ENCODE assay signal across 8 mouse cellular contexts in the genomic region with DNA sequence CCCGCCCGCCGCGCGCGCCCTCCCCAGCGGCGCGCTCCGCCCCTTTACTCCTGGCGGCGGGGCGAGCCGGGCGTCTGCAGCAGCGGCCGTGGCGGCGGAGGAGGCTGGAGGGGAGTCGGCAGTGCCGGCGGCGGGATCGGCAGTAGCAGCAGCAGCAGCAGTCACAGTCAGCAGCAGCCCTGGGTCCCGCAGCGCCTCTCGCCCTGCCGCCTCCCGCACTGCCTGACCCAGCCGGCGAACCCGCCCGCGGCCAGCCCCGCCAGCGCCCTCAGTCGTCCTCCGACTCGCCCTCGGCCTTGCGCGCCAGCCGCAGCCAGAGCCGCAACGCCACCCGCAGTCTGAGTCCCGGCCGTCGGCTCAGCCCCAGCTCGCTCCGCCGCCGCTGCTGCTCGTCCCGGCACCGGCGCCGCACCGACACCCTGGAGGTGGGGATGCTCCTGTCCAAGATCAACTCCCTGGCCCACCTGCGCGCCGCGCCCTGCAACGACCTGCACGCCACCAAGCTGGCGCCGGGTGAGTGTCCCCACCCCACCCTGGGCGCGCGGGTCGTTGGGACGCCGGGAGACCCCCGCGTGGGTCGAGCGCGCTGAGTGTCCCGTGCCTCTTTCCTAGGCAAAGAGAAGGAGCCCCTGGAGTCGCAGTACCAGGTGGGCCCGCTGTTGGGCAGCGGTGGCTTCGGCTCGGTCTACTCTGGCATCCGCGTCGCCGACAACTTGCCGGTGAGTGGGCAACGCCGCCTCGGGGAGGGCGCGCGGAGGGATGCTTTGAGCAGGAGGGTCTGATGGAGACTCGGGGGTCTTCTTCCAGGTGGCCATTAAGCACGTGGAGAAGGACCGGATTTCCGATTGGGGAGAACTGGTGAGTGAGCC. TPM values are rescaled to one million over a fixed set of nuclear protein-coding genes. Genes with fewer than 3 reads are reported as not detected.
DNase-seq lines count a peak whose midpoint lies in the region; ATAC-seq and TF ChIP-seq lines count a peak whose summit lies in the region.

TSS of gene Pim1 (plus strand) at position 41 of the 869 bp plus-strand sequence.

- H3K4me3 ChIP-seq in CH12.LX (replicated peaks in 1 of 3; ENCODE audit: low read depth in 2 of 3, low read length in 2 of 3, poor library complexity in 1 of 3), result peak within 1 kb of the TSS; percentile 74 to 93 (median 85)
- peak within 1 kb of the TSS; percentile 98 for H3K4me3 ChIP-seq in embryonic facial prominence, embryonic 11.5 days (ENCODE audit: low read depth, low read length)
- H3K4me3 ChIP-seq in heart, embryonic 12.5 days, result peak within 1 kb of the TSS; percentile 85
- H3K4me3 ChIP-seq in midbrain, embryonic 10.5 days, result peak within 1 kb of the TSS; percentile 80
- peak within 1 kb of the TSS; percentile 97 for H3K4me3 ChIP-seq in stomach, postnatal 0 days (ENCODE audit: low read depth, low read length)

- in situ Hi-C loops in CH12.LX (cut with MboI; ENCODE audit: low pct_ligation_motif_present, low pct_unique_long_range_greater_than_20kb, low sequenced_read_pairs), result loop anchor here (5.0 kb wide), 1 partner anchor 94 kb away; no protein-coding TSS in a partner anchor

- TF ChIP-seq CTCF in CH12.LX (conservative IDR thresholded peaks at IDR 0.05 in 1 of 2, IDR thresholded peaks at IDR 0.05 in 1 of 2; ENCODE audit: low read depth in 2 of 2, low read length in 2 of 2), result no peak
- TF ChIP-seq CTCF in stomach, postnatal 0 days (IDR thresholded peaks at IDR 0.05; ENCODE audit: low read depth), result peak; percentile 35

- no peak for DNase-seq in cerebellum, adult 11-12 months
- DNase-seq in CH12.LX (ENCODE audit: extremely low read depth), result no peak
- peak; percentile 64 for DNase-seq in embryonic facial prominence, embryonic 11.5 days (ENCODE audit: low spot score)
- DNase-seq in left cerebral cortex, postnatal 25 days (ENCODE audit: low spot score in 2 of 2), result peak; percentile 28 to 46
- DNase-seq in midbrain, embryonic 10.5 days (ENCODE audit: low spot score), result no peak
- peak; percentile 65 for DNase-seq in stomach, postnatal 0 days (ENCODE audit: low spot score)

- TF ChIP-seq RAD21 in CH12.LX (IDR thresholded peaks at IDR 0.05; ENCODE audit: low read depth, low read length), result no peak

- dilution Hi-C loops in CH12.LX (cut with MboI; ENCODE audit: extremely low pct_ligation_motif_present, extremely low pct_unique_long_range_greater_than_20kb, low sequenced_read_pairs), result no loop called here

- no peaks in the 10 kb centered on the region for H3K27me3 ChIP-seq in CH12.LX (replicated peaks)
- no peaks in the 10 kb centered on the region for H3K27me3 ChIP-seq in embryonic facial prominence, embryonic 11.5 days (ENCODE audit: control insufficient read depth, insufficient read depth, low read length)
- H3K27me3 ChIP-seq in heart, embryonic 12.5 days (replicated peaks), result no peaks in the 10 kb centered on the region
- H3K27me3 ChIP-seq in midbrain, embryonic 10.5 days (ENCODE audit: low read depth, poor library complexity, severe bottlenecking), result no peaks in the 10 kb centered on the region
- no peaks in the 10 kb centered on the region for H3K27me3 ChIP-seq in stomach, postnatal 0 days (ENCODE audit: control insufficient read depth, insufficient read depth, low read length)

- peaks cover 44% of the 10 kb centered on the region for H3K79me2 ChIP-seq in CH12.LX (replicated peaks; ENCODE audit: control insufficient read depth, extremely low read depth, insufficient read depth, poor library complexity, severe bottlenecking)

- no peaks in the 10 kb centered on the region for H3K9me3 ChIP-seq in CH12.LX (replicated peaks; ENCODE audit: low read length)
- H3K9me3 ChIP-seq in embryonic facial prominence, embryonic 11.5 days (replicated peaks; ENCODE audit: control insufficient read depth, low read length), result no peaks in the 10 kb centered on the region
- no peaks in the 10 kb centered on the region for H3K9me3 ChIP-seq in heart, embryonic 12.5 days (replicated peaks)
- H3K9me3 ChIP-seq in midbrain, embryonic 10.5 days (replicated peaks), result no peaks in the 10 kb centered on the region
- no peaks in the 10 kb centered on the region for H3K9me3 ChIP-seq in stomach, postnatal 0 days (ENCODE audit: control insufficient read depth, low read length)

- peak; percentile 83 for TF ChIP-seq POLR2A in CH12.LX (IDR thresholded peaks at IDR 0.05; ENCODE audit: low read depth, low read length)

- under 1% methylated on average over 93 of the region's 99 CpGs for WGBS in embryonic facial prominence, embryonic 11.5 days
- WGBS in heart, embryonic 12.5 days, result under 1% methylated on average over 75 of the region's 99 CpGs
- WGBS in midbrain, embryonic 10.5 days, result under 1% methylated on average over 90 of the region's 99 CpGs
- under 1% methylated on average over 69 of the region's 99 CpGs for WGBS in stomach, postnatal 0 days

- H3K36me3 ChIP-seq in CH12.LX (replicated peaks in 1 of 2; ENCODE audit: control insufficient read depth in 1 of 2, insufficient read depth in 1 of 2, low read length in 1 of 2), result peaks cover 13 to 37% of the 10 kb centered on the region in 2 experiments
- H3K36me3 ChIP-seq in embryonic facial prominence, embryonic 11.5 days (replicated peaks; ENCODE audit: control insufficient read depth, insufficient read depth, low read depth, low read length), result no peaks in the 10 kb centered on the region; the same call in 1 of the 2 replicates
- H3K36me3 ChIP-seq in heart, embryonic 12.5 days, result peaks cover 22% of the 10 kb centered on the region
- peaks cover 21% of the 10 kb centered on the region for H3K36me3 ChIP-seq in midbrain, embryonic 10.5 days
- peaks cover 7% of the 10 kb centered on the region for H3K36me3 ChIP-seq in stomach, postnatal 0 days (ENCODE audit: control insufficient read depth, insufficient read depth, low read length)

- intact Hi-C loops in left cerebral cortex, postnatal 25 days (cut with DNase I), result loop anchor here (1.0 to 5.0 kb wide), 3 partner anchors 54 to 224 kb away; partner anchors contain the start of gene BC004004

- peak within 1 kb of the TSS; percentile 75 for H3K4me2 ChIP-seq in CH12.LX (ENCODE audit: insufficient read depth, low read depth, poor library complexity, severe bottlenecking)
- H3K4me2 ChIP-seq in embryonic facial prominence, embryonic 11.5 days (ENCODE audit: low read depth, low read length), result peak within 1 kb of the TSS; percentile 80
- H3K4me2 ChIP-seq in heart, embryonic 12.5 days, result peak within 1 kb of the TSS; percentile 95
- H3K4me2 ChIP-seq in stomach, postnatal 0 days (replicated peaks; ENCODE audit: low read depth), result peak within 1 kb of the TSS; percentile 84

- peak within 1 kb of the TSS; percentile 91 for H3K27ac ChIP-seq in CH12.LX (ENCODE audit: insufficient read depth, low read depth)
- peak within 1 kb of the TSS; percentile 93 for H3K27ac ChIP-seq in embryonic facial prominence, embryonic 11.5 days (replicated peaks; ENCODE audit: low read depth, low read length)
- peak within 1 kb of the TSS; percentile 93 for H3K27ac ChIP-seq in heart, embryonic 12.5 days (ENCODE audit: poor library complexity, severe bottlenecking)
- H3K27ac ChIP-seq in midbrain, embryonic 10.5 days (replicated peaks), result peak within 1 kb of the TSS; percentile 98
- H3K27ac ChIP-seq in stomach, postnatal 0 days (replicated peaks), result peak within 1 kb of the TSS; percentile 97

- peak within 1 kb of the TSS; percentile 90 for H3K9ac ChIP-seq in CH12.LX (ENCODE audit: insufficient read depth, low read depth)
- H3K9ac ChIP-seq in embryonic facial prominence, embryonic 11.5 days (replicated peaks; ENCODE audit: low read length), result peak within 1 kb of the TSS; percentile 94
- H3K9ac ChIP-seq in heart, embryonic 12.5 days, result peak within 1 kb of the TSS; percentile 94
- H3K9ac ChIP-seq in stomach, postnatal 0 days (ENCODE audit: low read length), result peak within 1 kb of the TSS; percentile 98

- peak; percentile 54 for ATAC-seq in cerebellum, adult (ENCODE audit: insufficient number of reproducible peaks, low FRiP score, low TSS enrichment)
- ATAC-seq in embryonic facial prominence, embryonic 11.5 days (replicated peaks; ENCODE audit: insufficient number of reproducible peaks, low FRiP score, low TSS enrichment, low read depth), result peak; percentile 81
- ATAC-seq in heart, embryonic 12.5 days (ENCODE audit: insufficient number of reproducible peaks, low FRiP score), result no peak
- ATAC-seq in stomach, postnatal 0 days (ENCODE audit: low FRiP score, low TSS enrichment), result no peak; the same call in none of the 2 replicates

- no peak for TF ChIP-seq EP300 in CH12.LX (IDR thresholded peaks at IDR 0.05; ENCODE audit: low read length)
- TF ChIP-seq EP300 in stomach, postnatal 0 days (optimal IDR thresholded peaks at IDR 0.05), result no peak

- peaks cover 6 to 26% of the 10 kb centered on the region in 2 experiments; a peak in 3 of 4 replicates for H3K4me1 ChIP-seq in CH12.LX (ENCODE audit: control insufficient read depth in 1 of 2, insufficient read depth in 2 of 2)
- H3K4me1 ChIP-seq in embryonic facial prominence, embryonic 11.5 days (ENCODE audit: control insufficient read depth, insufficient read depth, low read length), result no peaks in the 10 kb centered on the region
- peaks cover 24% of the 10 kb centered on the region for H3K4me1 ChIP-seq in heart, embryonic 12.5 days (replicated peaks)
- peaks cover 60% of the 10 kb centered on the region for H3K4me1 ChIP-seq in midbrain, embryonic 10.5 days
- 0 out of 2 replicates have a peak, but pooled peaks cover 3% of the 10 kb centered on the region for H3K4me1 ChIP-seq in stomach, postnatal 0 days (replicated peaks; ENCODE audit: control insufficient read depth, insufficient read depth)

TF ChIP-seq in CH12.LX, 34 proteins besides CTCF, POLR2A, EP300 and RAD21 (continues in another document):
- TF ChIP-seq NELFE (IDR thresholded peaks at IDR 0.05; ENCODE audit: low read depth, low read length) (peak; percentile 95), GABPA (IDR thresholded peaks at IDR 0.05; ENCODE audit: insufficient replicate concordance, low read depth, low read length) (no peak), MEF2A (IDR thresholded peaks at IDR 0.05; ENCODE audit: borderline replicate concordance, low read depth, low read length) (0 out of 2 replicates have a peak, but pooled peaks have one; percentile 29), MXI1 (IDR thresholded peaks at IDR 0.05; ENCODE audit: low read depth, low read length) (peak; percentile 47; the same call in 1 of the 2 replicates), POLR2AphosphoS2 (IDR thresholded peaks at IDR 0.05; ENCODE audit: low read depth, low read length) (peak; percentile 41; the same call in 1 of the 2 replicates), MAZ (IDR thresholded peaks at IDR 0.05; ENCODE audit: low read depth, low read length) (0 out of 2 replicates have a peak, but pooled peaks have one; percentile 20)

RNA-seq across cellular contexts. Expression of gene Pim1, which starts in this region (rescaled TPM):
- 141 and 178 TPM in 2 replicates for total RNA-seq in CH12.LX (2012; rRNA removed)
- 72.7 and 75.8 TPM in 2 replicates for total RNA-seq in CH12.LX (2014; rRNA removed)
- 121 and 133 TPM in 2 replicates for polyA plus RNA-seq in CH12.LX (2012; ENCODE audit: insufficient read length, low read depth)
- 17.6 and 19.2 TPM in 2 replicates for polyA plus RNA-seq in embryonic facial prominence, embryonic 11.5 days (2014; fragmentation: Nextera tagmentation; extraction: Ambion mirVana)
- polyA plus RNA-seq in heart, embryonic 12.5 days (2016; fragmentation: Nextera tagmentation; extraction: Ambion mirVana), result 25.1 and 27.0 TPM in 2 replicates
- total RNA-seq in left cerebral cortex, postnatal 25 days (2021), result 1 to 10 TPM; 6.8 to 7.4 TPM
- polyA plus RNA-seq in midbrain, embryonic 10.5 days (2016; fragmentation: Nextera tagmentation; extraction: Ambion mirVana), result 27.2 and 33.8 TPM in 2 replicates
- 28.6 and 32.8 TPM in 2 replicates for polyA plus RNA-seq in stomach, postnatal 0 days (2015; fragmentation: Nextera tagmentation; extraction: Ambion mirVana)

Comparison
In these comparisons a context has a peak if more than half of its experiments do, and no peak if none do; other contexts are left out.
1. RNA of gene Pim1 (total RNA-seq): 72.7 to 178 TPM in CH12.LX; 6.8 to 7.4 TPM in left cerebral cortex, postnatal 25 days; every median in the first group is over 4 times any median in the second.
2. ATAC-seq: peak in cerebellum, adult (single experiment) and embryonic facial prominence, embryonic 11.5 days (single experiment); none in heart, embryonic 12.5 days (single experiment) and stomach, postnatal 0 days (single experiment).
3. DNase-seq: peak in embryonic facial prominence, embryonic 11.5 days (single experiment), left cerebral cortex, postnatal 25 days (2 of 2) and stomach, postnatal 0 days (single experiment); none in cerebellum, adult 11-12 months (single experiment), CH12.LX (single experiment) and midbrain, embryonic 10.5 days (single experiment).
4. Peak in every context shown above with its lines, with median percentiles within 50 percentile points of each other: H3K27ac ChIP-seq, H3K4me2 ChIP-seq, H3K4me3 ChIP-seq and H3K9ac ChIP-seq.